Mouse (Mus musculus) R1 (cell line): Measurements from ENCODE around the gene Prepl.

Experiments used
- DNase-seq: peaks from one replicate; pipeline ENCODE4 v3.0.0-alpha.2; 2018; ENCODE audit warnings: low read depth, low spot score

The Prepl gene

DNA sequence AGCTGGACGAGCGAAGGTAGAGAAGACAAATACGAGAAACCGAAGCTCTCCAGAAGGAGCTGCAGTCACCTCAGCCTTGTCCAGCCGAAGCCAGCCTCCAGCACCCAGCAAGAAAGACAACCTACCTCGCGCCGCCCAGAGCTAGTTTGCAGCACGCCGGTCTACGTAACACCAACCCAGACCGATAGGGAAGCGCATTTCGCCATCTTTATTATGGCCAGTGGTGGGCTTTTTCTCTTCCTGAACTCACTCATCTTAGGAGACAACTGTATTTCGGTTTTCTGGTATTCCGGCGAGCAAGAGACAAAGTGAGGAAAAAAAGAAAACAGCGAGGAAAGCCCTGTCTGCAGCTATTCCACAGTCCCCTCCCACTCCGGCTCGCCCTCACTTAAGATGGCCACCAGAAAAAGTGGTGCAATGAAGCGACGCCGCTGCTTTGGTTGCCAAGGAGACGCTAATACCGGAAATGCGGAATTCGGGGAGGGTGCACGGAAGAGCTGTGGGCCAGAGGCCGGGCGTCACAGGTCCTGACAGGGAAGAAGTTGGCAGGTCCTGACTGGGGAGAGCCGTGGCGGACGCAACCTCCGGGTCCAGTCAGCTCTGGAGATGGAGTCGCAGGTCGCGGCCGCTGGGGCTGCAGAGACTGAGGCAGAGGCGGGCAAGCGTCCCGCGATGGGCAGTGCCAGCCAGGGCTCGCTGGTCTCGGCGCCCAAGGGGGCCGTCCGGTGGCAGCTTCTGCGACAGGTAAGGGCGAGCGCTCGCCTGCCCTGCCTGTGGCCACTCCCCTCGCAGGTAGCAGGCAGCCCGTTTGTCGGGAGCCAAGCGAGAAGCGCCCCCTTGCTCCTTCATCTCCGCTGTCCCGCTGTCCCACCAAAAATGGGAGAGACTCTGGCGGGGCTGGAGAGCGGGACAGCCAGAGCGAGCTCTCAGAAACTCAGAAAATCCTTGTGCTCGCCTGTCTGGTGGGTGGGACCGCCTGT is at the start of gene Prepl, which contains the start of gene Camkmt:
Prepl (minus strand) TSS at position 122 of the 980 bp plus-strand sequence.
Camkmt (plus strand) TSS at position 433 of the 980 bp plus-strand sequence.
- peak; percentile 99 for DNase-seq

DNA sequence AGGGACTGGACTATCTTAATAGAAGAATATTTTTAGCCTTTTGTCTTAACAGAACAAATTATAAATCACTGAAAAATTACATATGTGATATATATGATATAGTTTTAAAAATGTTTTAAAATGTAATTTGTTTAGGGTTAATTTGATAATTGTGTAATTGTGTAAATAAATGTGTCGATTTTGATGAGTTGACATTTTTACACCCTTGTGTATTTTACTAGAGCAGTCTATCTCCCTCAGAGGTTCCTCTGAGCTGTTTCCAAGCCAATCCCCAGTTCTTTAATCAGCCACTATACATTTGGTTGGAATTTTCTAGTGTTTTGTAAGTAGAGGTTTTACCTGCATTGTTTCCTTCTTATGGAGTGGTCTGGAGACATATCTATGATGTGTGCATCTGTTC is 48.4 kb upstream of the Prepl start:
- no peak for DNase-seq

DNA sequence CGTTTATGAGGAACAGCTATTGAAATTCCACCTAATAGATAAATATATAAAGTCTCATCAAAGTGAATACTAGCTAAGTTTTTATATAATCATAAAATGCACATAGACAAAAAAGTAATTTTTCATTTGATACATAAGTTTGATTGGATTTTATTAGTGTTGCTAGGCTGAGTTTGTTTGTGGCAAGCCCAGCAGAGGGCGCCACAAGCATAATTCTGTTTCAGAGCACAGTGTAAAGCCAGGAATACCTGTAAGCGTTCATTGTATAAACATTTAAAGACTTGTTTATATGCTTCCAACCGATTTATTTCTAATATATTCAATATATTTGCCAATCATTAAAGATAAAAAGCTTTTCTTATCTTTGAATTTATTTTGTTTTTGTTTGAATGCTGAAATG is 26.6 kb upstream of the Prepl start:
- DNase-seq: peak; percentile 60

DNA sequence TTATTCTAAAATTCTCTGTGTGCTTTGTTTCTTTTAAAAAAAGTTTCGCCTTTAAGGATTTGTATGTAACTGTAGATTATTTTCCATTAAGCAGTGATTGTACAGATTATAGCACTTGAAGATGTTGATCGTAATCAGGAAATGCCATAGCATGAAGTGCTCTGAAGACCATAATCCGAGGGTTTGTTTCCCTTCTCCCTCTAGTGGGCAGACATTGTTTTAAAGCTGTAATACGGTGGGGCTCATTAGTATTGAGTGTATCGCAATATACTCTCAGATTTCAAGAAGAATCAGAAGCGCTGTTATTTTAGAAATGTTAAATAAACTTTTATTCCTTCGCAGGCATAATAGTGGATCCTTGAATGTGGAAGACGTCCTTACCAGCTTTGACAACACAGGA is 23.4 kb upstream of the Prepl start:
- no peak for DNase-seq

DNA sequence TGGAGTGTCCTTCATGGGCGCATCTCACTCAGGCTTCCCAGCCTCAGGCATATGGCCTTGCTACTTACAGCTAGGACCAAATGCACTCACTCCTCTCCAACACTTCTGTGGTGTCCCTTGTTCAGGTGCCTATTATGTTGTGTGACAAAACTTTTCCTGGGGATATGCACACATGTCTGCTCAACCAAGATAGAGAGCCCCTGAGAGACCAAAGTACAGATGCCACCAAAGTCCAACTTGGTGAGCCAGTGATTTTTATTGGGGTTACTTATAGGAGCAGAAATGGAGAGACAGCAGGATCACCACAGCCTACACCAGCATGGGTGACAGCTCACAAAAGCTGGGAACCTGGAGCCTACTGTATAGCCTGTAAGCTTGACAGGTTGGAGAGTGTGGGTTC is 20.6 kb upstream of the Prepl start:
- DNase-seq: no peak

DNA sequence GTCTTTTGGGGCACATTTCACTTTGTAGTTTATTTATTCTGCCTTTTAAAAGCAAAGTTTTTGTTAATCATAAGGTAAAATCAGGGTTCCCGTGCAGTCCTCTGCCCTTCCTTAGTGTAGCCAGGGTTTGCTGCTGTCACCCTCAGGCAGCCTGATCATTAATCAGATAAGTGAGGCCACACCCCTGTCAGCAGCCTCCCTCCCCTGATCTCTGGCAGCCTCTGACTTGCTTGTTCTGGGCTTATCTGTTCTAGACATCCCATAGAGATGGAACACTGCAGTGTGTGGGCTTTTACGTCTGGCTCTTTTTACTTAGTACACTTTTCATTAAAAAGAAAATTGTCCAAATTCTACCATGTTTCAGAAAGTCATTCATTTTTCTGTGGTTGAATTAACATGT is 13.3 kb upstream of the Prepl start:
- no peak for DNase-seq

DNA sequence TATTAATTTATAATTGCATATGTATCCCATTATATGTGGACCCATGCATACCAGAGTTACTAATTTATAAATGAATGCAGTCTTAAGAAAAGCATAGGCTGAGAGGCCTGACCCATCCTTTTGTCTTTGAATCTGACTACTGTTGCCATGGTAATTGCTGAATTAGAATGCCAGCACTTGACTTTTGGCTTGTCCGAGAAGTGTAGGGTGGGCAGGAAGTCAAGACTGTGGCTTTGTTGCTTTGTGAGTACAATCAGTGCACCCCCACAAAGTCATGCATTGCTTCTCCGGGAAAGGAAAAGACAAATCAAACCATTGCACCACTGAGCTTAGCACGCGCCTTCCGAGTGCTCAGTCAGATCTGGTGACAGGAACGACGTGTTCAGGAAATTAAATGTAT is 11.7 kb upstream of the Prepl start:
- peak; percentile 92 for DNase-seq

DNA sequence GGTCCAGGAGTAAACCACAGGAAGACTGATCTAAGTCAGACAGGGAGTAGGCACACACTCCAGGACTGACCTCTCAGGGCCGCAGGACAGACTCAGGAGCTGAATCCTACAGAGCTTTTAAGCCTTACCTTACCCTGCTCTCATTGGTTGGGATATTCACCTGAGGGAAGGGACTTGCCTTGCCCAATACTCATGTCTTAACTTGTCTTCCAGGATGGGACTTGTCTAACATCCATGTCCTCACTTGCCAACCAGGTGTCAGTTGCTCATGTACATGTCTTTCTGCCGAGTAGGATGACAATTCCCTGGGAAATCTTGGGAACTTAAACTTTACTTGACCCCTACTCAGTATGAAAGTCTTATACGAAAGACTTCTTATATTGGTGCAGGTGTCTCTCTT is 10.2 kb upstream of the Prepl start:
- no peak for DNase-seq

DNA sequence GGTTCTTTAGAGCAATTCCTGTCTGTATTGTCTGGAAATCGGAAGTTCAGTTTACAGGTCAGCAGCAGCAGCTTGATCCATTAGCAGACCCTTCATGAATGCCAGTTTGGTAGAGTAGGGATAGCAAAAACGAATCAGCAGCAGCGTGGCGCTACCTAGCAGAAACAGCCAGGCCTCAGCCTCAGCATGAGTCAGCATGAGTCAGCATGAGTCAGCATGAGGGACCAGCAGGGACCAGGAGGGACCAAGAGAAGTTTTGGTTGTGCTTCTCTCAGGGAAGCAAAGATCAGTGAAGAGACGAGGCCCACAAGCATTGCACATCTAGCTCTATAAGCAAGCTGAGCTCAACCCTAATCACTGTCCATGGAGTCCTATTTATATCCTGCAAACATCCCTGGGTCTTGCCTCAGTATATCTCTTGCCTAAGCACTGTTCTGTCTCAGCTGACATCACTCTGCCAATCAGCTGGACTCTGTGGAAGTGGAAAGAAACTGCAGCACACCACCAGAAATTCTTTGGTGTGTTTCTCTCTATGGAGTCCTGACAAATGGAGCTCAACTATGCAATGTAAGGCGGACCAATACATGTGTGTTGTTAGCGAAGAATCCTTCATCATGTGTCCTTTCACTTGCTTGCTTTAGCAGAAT is 8.8 kb upstream of the Prepl start:
- DNase-seq: peak; percentile 87

DNA sequence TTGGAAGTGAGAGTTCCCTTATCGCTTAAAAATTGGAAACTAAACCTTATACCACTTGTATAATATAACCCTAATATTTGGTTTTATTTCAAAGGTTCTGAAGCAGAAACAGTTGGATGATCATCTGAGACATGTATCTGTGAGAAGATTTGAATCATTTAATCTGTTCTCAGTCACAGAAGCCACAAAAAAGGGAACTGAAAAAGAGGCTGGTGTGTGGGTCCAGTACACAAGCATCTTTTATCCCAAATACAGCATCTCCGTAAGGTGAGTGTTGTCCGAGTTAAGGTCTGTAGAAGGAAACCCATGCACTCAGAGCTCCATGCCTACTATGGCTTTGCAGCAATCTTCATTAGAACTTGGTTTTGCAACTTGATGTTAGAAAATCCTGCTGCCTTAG is 6.4 kb upstream of the Prepl start:
- DNase-seq: no peak

DNA sequence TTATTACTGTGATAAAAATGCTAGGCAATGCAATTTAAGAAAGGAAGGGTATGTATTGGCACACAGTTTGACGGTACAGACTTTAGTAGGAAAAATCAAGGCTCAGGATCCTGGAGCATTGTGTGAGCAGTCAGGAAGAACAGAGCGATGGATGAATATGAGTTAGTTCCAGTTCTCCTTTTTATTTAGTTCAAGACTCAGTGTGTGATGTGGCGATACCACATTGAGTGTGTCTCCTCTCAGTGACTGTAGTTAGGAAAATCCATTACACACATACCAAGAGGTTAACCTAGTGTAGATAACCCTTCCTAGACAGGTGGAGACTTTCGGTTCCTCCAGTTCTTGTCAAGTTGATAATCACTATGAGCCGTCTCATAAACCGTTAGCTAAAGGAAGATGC is 1.7 kb upstream of the Prepl start:
- no peak for DNase-seq

DNA sequence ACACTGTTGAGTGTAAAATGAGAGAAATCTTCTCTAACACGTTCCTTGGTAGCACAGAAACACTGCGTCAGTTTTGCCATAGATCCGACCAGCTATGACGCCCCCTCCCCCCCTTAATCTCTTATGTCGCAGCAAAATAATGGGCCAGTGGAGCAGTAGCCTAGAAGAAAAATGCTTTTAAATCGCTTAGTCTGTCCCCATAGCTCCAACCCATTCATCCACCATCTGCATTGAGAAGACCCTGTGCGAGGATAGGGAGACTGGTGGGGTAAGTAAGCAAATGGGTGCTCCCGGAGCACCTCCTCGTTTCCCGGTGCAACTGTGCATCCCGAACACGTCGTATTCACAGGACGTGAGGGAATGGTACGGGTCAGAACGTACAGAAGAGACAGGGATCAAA is 420 bp downstream of the Prepl start:
- DNase-seq: peak; percentile 23

DNA sequence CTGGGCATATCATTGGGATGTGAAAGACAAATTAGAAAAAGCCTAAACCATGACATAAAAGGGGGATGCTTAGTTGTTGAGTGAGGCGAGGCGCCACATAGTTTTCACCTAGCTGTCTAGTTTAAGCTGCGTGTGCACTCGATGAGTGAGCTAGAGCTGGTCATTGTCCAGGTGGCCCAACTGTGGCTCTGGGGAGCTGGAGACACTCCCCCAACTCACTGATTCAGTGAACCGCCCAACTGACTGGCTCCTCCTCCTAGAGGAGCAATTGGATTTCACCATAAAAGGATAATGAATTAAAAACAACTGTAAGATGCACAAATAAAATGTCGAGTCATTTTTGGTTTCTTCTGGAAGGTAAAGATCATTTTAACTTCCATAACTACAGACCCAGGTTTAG is 1.0 kb downstream of the Prepl start:
- DNase-seq: peak; percentile 54

DNA sequence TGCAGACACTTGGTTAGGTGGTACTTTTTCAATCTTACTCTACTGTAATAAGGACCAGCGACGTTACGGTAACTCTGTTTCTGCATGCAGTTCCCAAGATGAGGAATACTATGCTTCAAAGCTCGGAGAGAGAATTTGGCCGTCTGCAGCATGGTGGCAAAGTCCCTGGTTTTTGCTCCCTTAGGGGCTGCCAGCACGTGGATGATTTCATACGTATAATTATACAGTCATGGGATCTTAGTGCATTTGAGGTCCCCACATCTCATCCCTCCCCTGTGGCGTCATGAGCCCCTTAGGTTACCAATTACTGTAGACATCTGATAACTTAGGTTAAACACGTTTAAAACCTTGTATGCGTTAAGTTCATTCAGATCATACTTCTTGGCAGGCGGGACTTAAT is 1.6 kb downstream of the Prepl start:
- no peak for DNase-seq

DNA sequence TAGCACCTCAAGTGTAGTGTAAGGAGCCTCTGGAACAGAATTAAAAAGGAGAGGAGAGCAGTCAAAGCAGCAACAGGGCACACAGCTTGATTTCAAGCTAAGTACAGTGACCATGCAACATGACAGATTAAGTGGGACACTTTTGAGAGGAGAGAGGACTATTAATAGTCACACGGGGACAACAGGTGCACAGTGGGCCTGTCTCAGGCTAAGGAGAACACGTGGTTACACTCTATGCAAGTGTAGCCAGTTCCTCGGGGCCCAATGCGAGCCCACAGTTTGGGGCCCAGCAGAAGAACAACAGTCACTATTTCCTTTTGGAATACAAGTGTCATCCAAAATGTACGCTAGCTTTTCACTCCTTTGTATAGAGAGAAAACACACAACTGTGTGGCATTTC is 2.5 kb downstream of the Prepl start:
- DNase-seq: no peak

DNA sequence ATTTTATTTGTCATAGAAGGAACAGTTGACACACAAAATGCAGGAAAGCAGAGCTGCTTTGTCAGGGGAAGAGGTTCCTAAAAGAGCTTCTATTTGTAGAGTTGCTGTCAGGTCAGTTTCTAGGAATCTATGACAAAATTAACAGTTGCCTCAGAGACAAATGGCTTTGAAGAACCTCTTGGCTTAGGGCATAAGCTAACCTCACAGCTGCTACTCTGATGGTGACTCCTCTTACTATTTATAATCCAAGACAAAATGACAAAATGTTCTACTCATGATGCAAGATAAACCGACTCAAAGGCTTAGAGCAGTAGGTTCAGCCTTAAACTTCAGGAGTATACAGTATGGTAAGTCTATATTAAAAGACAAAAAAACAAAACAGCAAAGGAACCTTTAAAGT is 3.5 kb downstream of the Prepl start:
- DNase-seq: no peak

DNA sequence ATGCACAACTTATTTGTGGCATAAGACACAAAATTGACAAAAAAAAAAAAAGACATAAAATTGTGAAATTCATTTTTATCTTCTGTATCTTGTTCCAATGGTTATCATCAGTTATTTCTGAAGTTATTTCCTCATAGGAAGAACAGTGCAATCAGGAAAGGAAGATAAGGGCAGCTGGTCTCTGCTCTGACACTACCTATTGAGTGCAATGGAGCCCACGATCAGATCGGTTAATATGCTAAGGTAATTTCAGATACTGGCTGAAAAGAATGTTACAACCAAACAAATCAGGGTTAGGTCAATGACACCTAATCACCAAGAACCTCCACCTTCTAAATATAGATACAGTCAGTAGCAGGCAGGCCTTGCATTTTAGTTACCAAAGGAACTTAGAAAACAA is 4.7 kb downstream of the Prepl start:
- DNase-seq: no peak

DNA sequence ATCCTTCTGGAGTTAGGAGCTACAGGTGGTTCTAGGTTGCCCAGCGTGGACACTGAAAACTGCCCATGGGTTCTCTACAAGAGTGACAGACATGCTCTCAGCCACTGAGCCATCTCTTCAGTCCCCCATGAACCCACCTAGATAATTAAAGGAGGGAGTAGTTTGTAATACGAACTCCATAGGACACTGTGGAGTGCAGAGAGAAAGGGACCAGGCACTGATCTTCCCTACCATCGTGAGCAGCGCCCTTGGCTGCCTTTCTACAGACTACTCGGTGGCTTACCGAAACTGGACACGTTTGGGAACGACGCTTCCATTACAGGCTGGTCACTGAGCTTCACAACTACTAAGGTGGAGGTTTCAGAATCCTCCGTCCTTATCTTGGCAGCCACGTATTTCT is 9.3 kb downstream of the Prepl start:
- no peak for DNase-seq

DNA sequence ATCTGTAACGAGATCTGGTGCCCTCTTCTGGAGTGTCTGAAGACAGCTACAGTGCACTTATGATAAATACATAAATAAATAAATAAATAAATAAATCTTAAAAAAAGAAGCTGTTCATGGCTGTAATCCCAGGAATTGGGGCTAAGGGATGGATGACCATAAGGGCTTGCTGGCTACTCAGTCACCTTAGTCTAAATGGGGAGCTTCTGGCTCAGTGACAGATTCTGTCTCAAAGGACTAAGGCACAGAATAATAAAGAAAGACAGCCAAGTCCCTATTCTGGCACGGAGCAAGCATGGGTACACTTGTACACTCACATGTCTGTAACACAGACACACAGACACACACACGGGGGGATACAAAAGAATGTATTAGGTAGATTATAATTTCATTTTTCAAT is 10.8 kb downstream of the Prepl start:
- DNase-seq: no peak

DNA sequence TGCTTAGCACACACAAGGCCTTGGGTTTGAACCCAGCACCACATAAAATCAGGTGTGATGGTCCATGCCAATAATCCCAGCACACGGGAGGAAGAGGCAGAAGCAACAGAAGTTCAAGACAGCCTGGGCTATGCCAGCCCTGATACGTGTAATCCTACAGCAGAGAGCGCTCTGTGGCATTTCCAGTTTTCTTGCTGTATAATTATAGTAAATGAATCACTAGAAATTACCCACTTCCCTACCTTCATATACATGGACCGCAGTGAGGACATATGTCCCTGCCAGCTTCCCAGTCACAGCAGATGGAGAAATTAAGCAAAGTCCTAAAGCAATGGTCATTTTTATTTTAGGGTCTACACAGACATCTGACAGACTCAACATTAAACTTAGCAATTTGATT is 16.0 kb downstream of the Prepl start:
- DNase-seq: no peak

DNA sequence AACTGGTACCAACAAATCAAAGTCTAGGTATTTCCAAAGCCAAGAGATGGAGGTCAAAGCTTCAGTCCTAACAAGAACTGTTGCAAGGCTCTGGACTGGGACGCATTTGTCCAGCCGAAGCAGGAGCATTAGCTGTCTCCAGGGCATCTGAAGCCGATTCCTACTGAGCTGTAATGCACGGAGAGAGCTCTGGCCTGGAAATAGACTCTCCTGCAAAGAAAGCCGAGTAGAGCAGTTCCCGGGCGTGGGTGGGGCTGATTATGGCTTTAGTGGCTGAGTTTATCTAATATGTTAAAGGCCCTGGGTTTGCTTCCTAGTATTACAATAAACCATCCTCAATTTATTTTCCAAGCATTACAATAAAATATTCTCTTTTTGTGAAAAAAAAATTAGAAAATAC is 16.8 kb downstream of the Prepl start:
- DNase-seq: no peak

DNA sequence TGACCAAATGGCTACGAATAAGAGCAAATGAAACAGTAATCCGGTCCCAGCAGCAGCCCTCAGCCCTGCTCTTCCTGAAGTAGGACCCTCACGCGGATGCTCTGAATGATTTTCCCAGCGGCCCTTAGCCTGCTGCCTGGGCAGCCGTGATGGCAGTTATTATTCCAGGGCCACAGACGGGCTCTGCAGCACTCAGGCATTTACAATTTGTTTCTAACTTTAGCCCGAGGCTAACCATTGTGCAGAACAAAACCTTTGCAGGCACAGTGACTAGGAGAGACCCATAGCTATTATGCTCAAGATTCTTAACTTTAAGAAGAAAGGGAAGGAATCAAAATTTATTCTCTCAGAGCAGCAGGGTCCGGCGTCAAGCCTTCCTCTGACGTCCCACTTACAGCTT is 17.7 kb downstream of the Prepl start:
- no peak for DNase-seq
